Mouse (Mus musculus) gastrocnemius, postnatal 14 days (tissue): Measurements from ENCODE around the gene Hist1h4h. TPM values are rescaled to one million over a fixed set of nuclear protein-coding genes. Genes with fewer than 3 reads are reported as not detected.

ENCODE experiments used
- DNase-seq: peaks from one replicate; pipeline ENCODE4 v3.0.0; 2021; ENCODE audit warnings: mixed read lengths
- intact Hi-C: fragments of 180-260 bp; cut with DNase I; formaldehyde crosslinking; loops from one replicate; pipeline ENCODE4 v1.15.1; 2025; ENCODE audit warnings: low total_unique reads
- long read RNA-seq, 2 experiments: library from polyadenylated mRNA; stranded (forward); transcript quantifications; one replicate each; pipeline ENCODE4 v2.0.0; 2021
- total RNA-seq, 2 experiments: library from RNA; stranded (reverse); gene quantifications; 2 replicates each; pipeline ENCODE4 v1.2.3; 2021

Gene Hist1h4h
- 100 to 1,000 TPM; 281 to 294 TPM for total RNA-seq
- long read RNA-seq, experiment 1, transcript Hist1h4h-201 (1 exons, 470 nt), result major isoform, 46 of 46 reads
- long read RNA-seq, experiment 1, partial matches to known transcripts, result 0 of 46 reads
- long read RNA-seq, experiment 1, other reads (novel, unspliced or antisense), result 0 of 46 reads
- long read RNA-seq, experiment 2, transcript Hist1h4h-201 (1 exons, 470 nt), result major isoform, 44 of 44 reads
- long read RNA-seq, experiment 2, partial matches to known transcripts, result 0 of 44 reads
- long read RNA-seq, experiment 2, other reads (novel, unspliced or antisense), result 0 of 44 reads

DNA sequence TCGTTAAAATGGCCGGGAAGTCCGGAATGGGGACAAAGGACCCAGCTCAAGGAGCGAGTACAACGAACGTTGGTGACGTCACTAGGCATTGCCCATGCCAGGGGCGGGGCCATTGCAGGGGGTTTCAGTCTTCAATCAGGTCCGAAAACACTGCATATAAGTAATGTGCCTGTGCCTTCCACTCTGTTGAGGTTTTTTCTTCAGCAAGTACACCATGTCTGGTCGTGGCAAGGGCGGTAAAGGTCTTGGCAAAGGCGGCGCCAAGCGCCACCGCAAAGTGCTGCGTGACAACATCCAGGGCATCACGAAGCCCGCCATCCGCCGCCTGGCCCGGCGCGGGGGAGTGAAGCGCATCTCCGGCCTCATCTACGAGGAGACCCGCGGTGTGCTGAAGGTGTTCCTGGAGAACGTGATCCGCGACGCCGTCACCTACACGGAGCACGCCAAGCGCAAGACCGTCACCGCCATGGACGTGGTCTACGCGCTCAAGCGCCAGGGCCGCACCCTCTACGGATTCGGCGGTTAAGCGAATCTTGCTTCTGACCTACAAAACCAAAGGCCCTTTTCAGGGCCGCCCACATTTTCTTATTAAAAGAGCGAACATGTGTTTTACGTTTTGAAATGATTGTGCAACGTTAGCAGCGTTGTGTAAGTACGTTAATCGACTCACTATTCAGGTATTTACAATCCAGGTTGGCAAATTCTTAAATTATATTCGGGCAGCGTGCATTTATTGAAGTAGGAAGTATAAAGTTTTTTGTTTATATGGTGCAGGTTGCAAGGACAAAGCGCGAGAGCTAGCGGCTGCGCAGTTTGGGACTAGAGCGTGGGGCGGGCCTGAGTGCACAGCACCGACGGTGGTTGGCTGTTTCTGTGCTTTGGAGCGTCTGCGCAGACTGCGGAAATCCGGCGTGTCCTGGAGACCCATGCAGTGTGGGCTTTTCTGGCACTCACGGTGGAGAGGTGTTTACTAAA is at the start of gene Hist1h4h:
Hist1h4h (plus strand) TSS at position 150 of the 975 bp plus-strand sequence.
- peak; percentile 91 for DNase-seq
- intact Hi-C loops, result no loop called here

DNA sequence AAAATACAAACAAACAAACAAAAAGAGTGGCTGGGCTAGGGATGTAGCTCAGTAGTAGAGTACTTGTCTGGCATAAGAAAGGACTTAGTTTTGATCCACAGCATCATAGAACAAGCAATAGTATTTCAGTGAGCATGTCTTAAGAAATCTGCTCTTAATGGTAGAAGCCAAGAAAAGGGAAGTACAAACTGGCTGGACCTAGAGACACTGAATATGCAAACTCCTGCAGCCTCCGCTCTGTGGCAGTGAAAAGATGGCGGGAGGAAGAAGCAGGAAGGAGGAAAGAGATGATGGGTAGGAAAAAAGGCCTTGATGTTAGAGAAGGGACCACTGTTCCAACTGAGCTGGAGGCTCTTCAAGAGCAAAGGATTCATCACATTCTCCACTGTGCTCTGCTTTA is 47.7 kb upstream of the Hist1h4h start:
- intact Hi-C loops, result no loop called here
- DNase-seq, result no peak

DNA sequence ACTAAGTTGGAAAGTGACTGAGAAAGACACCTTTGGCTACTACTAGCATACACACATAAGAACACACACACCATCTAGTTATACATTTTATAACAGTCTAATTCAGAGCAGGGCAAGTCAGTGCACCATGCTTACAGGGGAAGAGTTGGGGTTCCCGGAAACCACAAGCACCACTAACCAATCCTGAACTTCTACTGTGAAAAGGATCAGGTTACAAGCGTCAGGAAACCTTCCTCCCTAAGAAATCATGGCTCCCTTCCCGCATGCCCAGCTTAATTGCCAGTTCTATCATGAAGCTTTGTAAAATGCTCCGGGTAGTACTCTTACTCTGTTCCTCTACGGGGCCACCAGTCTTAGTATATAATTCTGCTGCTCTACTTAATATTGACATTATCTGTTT is 45.6 kb upstream of the Hist1h4h start:
- DNase-seq, result no peak
- intact Hi-C loops, result no loop called here

DNA sequence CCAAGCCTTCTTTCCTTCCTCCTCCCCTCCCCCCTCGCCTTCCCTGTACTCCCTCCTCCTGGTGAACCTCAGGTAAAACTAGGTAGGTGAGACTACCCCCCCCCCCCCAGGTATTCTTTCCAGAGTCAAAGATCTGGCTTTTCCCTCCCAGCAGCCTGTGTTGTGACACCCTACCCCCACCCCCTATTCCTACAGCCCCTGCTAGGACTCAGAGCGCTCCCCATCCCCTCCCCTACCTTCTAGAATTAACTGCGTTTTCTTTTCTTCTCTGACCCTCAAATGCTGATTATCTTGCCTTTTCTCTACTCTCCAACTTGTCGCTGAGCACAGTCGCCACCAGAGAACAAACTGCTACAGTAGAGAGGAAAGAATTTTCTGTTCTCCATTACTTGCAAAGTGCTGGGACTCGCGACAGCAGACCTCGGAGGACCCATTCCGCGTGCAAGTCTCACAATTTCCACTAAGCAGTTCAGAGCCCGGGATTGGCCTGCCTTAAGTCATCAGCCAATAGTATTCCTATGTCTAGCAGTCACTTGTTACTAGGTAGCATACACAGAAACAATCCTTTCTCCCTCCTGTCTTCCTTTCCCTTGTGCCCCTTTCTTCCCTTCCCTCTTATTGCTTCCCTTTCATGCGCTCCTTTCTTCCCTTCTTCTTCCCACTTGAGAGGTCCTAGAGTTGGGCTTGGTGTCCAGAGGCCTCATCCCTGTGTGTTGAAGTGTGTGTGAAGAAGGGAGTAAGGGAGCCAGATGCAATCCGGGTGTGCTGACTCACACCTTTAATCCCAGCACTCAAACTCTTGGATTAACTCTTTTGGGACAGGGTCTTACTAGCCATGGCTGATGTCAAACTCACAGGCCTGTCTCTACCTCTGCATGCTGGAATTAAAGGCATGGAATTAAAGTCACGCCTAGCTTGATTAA is 42.2 kb upstream of the Hist1h4h start, which contains the start of gene Btn2a2:
Btn2a2 (minus strand) TSS at position 458 of the 923 bp plus-strand sequence.
- intact Hi-C loops, result no loop called here
- DNase-seq, result peak; percentile 58

DNA sequence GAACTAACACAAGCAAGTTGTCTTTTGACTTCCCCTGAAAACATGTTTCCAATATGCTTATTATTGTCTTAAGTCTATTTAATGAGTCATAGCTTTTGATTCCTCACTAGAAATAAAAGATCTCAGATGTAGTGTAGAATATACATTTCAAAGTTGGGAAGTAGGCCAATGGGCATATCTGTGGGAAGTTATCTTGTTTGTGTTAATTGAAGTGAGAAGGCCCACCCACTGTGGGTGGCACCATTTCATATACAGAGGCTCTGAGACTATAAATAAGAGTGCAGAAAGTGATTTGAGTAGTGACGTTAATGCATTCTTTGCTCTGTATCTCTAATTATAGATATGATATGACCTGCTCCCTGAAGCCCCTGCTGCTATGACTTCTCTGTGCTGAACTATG is 40.0 kb upstream of the Hist1h4h start:
- intact Hi-C loops, result no loop called here
- DNase-seq, result no peak

DNA sequence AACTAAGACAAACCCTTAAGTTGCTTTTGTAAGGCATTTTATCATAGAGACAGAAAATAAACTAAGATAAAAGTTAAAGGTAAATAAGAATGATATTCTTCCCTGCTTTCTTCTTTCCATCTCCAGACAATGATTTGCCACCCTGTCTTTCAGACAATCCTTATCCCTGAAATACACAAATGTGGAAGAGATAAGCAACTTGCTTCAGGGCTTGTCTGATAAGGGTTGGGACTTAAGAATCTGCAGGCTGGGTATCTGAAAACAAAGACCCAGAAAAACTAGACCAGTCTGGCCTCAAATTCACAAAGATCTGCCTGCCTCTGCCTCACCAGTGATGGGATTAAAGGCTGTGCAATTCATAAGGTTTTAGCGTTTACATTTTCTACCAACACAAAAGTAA is 39.6 kb upstream of the Hist1h4h start:
- DNase-seq, result no peak
- intact Hi-C loops, result no loop called here

DNA sequence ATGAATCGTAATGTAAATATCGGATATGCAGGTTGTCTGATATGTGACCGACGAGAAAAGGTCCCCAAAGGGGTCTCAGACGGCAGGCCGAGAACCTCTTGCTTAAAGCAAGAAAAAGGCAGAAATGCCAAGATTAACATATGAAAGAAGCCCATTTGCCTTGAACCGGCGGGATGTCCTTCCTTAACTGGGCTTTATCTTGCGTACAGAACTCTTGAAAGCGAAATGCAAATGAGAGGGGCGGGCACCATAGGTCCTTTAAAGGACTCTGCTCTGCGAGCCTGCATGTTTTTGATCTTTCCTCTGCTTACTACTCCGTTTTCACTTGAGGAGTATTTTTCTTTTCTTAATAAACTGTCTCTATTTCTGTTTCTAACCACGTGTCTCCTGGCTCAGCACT is 38.9 kb upstream of the Hist1h4h start:
- intact Hi-C loops, result no loop called here

DNA sequence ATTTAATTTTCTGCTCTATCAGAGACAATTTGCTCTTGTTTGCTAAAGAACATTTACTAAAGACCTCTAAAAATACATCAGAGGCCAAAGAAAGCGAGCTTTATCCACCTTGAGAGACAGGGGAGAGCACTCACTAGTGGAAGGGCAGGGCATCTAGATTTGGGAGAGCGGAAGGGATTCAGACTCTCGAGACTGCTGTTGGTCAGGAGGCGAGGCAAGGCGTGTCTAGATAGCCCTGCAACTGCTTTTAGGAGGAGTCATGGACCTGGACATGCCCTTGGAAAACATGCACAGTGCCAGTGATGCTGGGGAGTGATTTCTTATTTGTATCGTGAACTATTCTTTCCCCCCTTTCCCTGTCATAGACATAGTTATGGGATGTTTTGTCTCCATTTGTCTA is 35.3 kb upstream of the Hist1h4h start:
- intact Hi-C loops, result no loop called here
- no peak for DNase-seq

More for the DNA sequence above, 38.9 kb upstream of the Hist1h4h start:
- no peak for DNase-seq

DNA sequence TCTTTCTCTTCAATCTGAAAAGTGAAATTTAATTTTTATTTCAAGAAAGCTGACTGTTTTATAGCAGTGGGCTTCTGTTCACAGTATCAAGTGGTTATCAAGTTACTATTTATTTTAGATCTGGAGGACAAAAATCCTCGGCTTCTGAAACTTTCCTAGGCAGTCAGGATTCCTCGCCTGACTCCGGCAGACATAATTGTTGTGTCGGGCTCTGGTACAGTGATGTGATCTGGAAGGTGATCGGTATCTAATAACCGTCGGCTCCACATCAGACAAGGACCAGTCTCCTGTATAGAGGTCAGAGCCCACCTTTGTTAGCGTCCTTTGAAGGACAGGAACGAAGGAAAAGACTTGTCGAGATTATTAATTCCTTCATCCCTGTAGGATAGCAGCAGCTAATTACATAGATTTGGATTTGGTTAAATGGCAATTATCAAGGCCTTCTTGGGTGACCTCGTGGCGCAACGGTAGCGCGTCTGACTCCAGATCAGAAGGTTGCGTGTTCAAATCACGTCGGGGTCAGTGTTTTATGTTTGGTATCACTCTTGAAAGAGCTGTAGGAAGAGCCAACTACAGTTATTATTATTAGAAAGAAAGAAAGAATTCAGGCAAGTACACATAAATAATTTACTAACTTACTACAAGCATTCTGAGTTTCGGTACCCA is 33.1 kb upstream of the Hist1h4h start:
- intact Hi-C loops, result no loop called here
- no peak for DNase-seq

DNA sequence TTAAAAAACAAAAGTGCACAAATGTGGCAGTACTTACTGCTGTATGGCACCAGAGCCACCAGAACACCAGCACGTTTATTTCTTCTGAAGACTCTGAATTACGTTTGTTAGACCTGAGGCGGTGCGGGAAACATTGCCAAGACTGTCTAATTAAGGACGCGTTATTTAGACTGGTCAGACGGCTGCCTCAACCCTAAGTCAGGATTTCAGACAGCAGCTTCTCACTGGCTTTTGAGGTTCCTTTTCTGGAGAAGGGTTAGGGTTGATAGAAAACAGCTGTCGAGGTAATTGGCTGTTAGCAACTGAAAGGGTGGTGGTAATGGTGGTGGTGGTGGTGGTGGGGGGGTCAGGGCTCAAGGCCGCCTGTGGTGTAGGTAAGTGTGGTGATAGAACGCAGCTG is 32.2 kb upstream of the Hist1h4h start:
- no peak for DNase-seq
- intact Hi-C loops, result no loop called here

DNA sequence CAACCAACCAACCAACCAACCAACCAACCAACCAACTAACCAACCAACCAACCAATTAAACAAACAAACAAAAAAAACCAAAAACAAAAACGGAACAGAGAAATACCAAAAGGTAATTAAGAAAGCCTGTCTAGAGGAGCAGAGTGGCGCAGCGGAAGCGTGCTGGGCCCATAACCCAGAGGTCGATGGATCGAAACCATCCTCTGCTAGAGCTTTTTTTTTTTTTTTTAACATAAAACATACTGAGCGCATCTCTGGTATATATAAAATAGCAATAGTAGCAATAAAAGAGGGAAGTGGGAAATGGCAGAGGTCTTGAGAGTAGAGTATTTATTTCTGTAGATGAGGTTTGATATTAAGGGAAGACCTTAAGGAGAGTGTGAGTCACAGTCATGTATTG is 30.9 kb upstream of the Hist1h4h start:
- no peak for DNase-seq
- intact Hi-C loops, result no loop called here

DNA sequence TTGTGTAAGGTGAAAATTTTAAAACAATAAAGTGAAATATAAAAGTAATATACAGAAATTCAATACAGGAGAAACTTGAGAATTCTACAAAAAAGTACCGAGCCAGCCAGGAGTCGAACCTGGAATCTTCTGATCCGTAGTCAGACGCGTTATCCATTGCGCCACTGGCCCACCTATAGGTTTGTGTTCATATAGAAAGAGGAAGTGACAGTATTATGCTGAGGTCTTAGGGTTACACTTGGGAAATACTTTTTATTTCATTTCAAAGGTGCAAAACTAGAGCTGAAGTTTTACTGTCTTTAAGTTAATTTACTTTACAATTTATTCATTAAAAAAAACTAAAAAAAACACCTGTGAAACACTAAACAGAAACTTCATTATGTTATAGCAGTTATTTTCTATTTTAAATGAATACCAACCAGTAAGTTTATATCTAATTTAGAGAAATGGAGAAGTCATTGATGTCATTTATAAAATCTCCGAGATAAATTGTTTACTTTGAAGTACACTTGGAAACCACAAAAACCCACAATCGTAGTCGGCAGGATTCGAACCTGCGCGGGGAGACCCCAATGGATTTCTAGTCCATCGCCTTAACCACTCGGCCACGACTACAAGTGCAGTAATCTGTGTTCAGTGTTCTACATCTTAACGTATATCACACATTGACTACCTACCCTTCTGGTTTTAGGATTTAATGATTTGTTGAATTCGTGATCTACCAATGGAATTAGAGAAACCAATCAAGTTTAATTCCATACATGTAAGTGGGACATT is 30.2 kb upstream of the Hist1h4h start:
- intact Hi-C loops, result no loop called here
- DNase-seq, result no peak

DNA sequence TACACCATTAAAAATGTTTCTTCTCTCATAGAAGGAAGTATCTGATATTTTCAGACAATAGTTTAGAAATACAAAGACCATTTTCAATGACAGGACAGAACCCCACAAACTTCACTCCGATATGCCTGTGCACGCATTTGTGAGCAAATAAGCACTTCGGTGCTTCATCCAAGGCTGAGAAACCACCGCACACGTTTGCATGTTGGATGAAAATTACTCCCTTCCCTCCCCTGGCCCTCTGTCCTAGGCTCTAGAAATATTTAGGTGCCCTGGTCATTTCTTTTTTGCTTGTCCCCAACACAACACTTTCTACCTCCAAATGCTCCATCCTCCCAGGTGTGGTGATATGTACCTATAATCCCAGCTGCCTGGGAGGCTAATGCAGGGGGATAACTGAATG is 29.3 kb upstream of the Hist1h4h start:
- DNase-seq, result no peak
- intact Hi-C loops, result no loop called here

DNA sequence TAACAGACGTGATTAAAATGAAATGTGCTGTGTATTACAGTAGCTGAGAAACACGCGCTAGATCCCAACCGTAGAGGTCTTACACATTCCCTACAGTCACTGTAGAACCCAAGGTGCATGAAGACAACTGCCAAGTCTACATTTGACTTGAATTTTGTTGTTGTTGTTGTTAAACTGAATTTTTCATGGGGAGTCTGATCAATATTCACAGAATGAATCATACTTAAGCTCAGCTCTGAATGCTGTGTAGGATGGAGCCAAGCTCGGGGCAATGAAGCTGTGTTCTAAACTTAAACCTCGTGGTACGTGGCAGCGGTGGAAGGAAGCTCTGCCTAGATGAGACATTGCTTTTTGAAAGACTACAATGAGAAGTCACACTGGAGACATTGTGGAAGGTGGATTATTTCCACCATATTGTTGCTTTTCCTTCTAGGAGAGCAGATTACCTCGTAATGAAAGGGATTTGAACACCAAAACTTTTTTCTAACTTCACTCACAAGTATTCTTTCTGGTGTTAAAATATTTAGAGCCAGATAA is 28.8 kb upstream of the Hist1h4h start:
- intact Hi-C loops, result no loop called here
- no peak for DNase-seq

DNA sequence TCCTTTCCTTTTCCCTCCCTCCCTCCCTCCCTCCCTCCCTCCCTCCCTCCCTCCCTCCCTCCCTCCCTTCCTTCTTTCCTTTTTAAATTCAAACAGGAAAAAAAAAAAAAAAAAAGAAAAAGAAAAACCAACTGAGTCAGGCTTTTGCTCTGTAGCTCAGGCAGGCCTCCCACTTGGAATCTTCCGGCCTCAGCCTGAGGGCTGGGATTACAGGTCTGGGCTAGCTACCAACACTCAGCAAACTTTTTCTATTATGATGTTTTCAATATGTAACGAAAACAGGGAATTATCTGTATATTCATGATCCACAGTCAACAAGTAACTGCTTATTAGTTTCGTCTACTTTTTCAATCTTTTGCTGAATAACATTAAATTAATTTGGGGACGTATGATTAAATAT is 27.9 kb upstream of the Hist1h4h start:
- DNase-seq, result no peak
- intact Hi-C loops, result no loop called here

DNA sequence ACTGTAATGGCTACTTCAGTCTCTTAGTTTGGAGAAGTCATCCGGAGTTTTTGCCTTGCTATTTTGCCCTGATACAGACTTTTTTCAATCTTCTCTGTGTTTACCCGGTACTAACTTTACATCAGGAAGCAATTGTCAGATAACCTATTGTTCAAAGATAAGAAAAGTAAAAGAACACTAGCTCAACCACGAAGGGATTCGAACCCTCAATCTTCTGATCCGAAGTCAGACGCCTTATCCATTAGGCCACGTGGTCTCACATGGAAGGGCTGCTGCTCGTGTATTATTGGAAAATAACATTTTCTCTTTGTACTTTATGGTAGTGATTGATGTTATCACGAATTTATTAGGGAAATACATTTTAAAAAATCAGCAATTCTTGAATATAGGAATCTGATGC is 27.1 kb upstream of the Hist1h4h start:
- intact Hi-C loops, result no loop called here
- DNase-seq, result no peak

DNA sequence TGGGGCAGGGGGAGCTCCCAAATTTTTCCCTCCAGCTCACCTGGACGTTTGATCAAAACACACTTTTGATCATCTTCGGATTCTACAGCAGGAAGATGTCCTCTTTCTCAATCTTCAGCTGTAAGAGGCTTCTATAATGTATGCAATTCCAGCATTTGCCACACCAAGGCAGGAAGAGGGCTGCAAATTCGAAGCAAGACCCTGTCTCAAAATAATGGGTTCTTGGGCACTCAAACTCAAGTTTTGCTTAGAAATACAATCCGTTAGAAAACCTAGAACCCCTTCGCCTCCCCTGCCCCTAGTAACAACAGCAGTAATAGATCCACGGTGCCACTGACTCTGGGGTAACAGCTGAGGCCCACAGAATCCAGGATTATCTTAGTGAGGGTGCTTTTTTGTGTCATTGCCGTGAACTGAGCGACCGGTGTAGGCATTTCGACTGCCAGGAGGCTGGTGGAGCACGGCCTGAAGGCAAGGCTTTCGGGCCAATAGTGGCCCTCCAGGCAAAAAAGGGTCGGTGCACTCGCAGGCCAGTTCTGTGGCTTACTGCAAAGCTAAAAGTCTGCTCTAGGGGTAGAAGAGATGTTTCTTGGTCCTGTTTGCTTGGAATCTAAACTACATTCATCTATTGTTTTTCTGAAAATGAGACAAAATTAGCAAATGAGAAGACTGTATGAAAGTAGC is 25.0 kb upstream of the Hist1h4h start:
- intact Hi-C loops, result loop anchor here (5.0 kb wide), 1 partner anchor 49 kb away; no protein-coding TSS in a partner anchor
- DNase-seq, result no peak
